Mouse (Mus musculus) forebrain, embryonic 15.5 days (tissue): ENCODE measurements at regions not wholly inside any gene's neighbourhood (a gene's known extent, or its start where the extent isn't known, plus 50 kb on each side); places are given as distances from the start of the nearest gene placed in this dataset.

ENCODE experiments used
- ATAC-seq: fragments of 200-750 bp; cut with Nextera tagmentation; replicated peaks from 2 replicates; pipeline ENCODE4 v1.8.0; 2017; ENCODE audit warnings: mild to moderate bottlenecking, moderate TSS enrichment, moderate library complexity
- H3K27ac ChIP-seq: fragments of 300-500 bp; sonication (generic); replicated peaks from 2 replicates; pipeline ENCODE4 v1.5.1; 2015; ENCODE audit warnings: mild to moderate bottlenecking, inconsistent platforms
- H3K27me3 ChIP-seq: fragments of 300-500 bp; sonication (generic); 2 replicates; pipeline ENCODE4 v1.6.1; 2015; ENCODE audit warnings: inconsistent platforms
- H3K36me3 ChIP-seq: fragments of 300-500 bp; sonication (generic); 2 replicates; pipeline ENCODE4 v1.6.1; 2015; ENCODE audit warnings: mild to moderate bottlenecking, inconsistent platforms
- H3K4me1 ChIP-seq: fragments of 300-500 bp; sonication (generic); 2 replicates; pipeline ENCODE4 v1.6.1; 2015; ENCODE audit warnings: inconsistent platforms
- H3K4me2 ChIP-seq: fragments of 300-500 bp; sonication (generic); replicated peaks from 2 replicates; pipeline ENCODE4 v1.6.1; 2015; ENCODE audit warnings: mild to moderate bottlenecking, inconsistent platforms
- H3K4me3 ChIP-seq: fragments of 300-500 bp; sonication (generic); 2 replicates; pipeline ENCODE4 v1.5.1; 2015; ENCODE audit warnings: mild to moderate bottlenecking, inconsistent platforms
- H3K9ac ChIP-seq: fragments of 300-500 bp; sonication (generic); replicated peaks from 2 replicates; pipeline ENCODE4 v1.6.1; 2015; ENCODE audit warnings: mild to moderate bottlenecking, inconsistent platforms
- H3K9me3 ChIP-seq: fragments of 300-500 bp; sonication (generic); 2 replicates; pipeline ENCODE4 v1.6.1; 2016; ENCODE audit warnings: inconsistent platforms
- WGBS: fragments of 180-500 bp; shearing (Covaris S2); methylation state at CpG from one replicate; pipeline ENCODE4 v1.1.7; 2015; ENCODE audit warnings: mixed read lengths; 5-methylcytosine and 5-hydroxymethylcytosine counted together

- no peak for ATAC-seq
- H3K4me3 ChIP-seq = no peak overlapping the region
- H3K27me3 ChIP-seq = no peaks in the 10 kb centered on the region
- H3K36me3 ChIP-seq = no peaks in the 10 kb centered on the region
- WGBS = 90% methylated on average over 3 of the region's 3 CpGs
- H3K4me2 ChIP-seq = no peak overlapping the region
- no peaks in the 10 kb centered on the region; the same call in 1 of the 2 replicates for H3K9me3 ChIP-seq
- H3K9ac ChIP-seq = no peak overlapping the region
- H3K27ac ChIP-seq = no peak overlapping the region
- no peaks in the 10 kb centered on the region for H3K4me1 ChIP-seq
Observed at GRCm38 (mm10) chr3:66825761-66826160, 155.4 kb upstream of the Rsrc1 start.
